Mouse (Mus musculus) forebrain, embryonic 14.5 days (tissue): ENCODE measurements around the gene Traf7. TPM values are rescaled to one million over a fixed set of nuclear protein-coding genes. Genes with fewer than 3 reads are reported as not detected.

Experiments
- ATAC-seq: fragments of 200-750 bp; cut with Nextera tagmentation; 2 replicates; pipeline ENCODE4 v1.8.0; 2017; ENCODE audit warnings: mild to moderate bottlenecking, moderate library complexity
- DNase-seq: peaks from one replicate; pipeline ENCODE4 v3.0.0-alpha.2; 2015; ENCODE audit warnings: low spot score
- H3K27ac ChIP-seq: fragments of 300-500 bp; sonication (generic); 2 replicates; pipeline ENCODE4 v1.5.1; 2014; ENCODE audit warnings: low read depth, mild to moderate bottlenecking, control low read depth, low read length, moderate library complexity
- H3K27me3 ChIP-seq: fragments of 300-500 bp; sonication (generic); replicated peaks from 2 replicates; pipeline ENCODE4 v1.6.1; 2014; ENCODE audit warnings: low read length, control low read depth, mixed read lengths; ENCODE audit not compliant: control insufficient read depth, insufficient read depth
- H3K36me3 ChIP-seq: fragments of 300-500 bp; sonication (generic); 2 replicates; pipeline ENCODE4 v1.6.1; 2014; ENCODE audit warnings: low read length, control low read depth; ENCODE audit not compliant: control insufficient read depth, insufficient read depth
- H3K4me1 ChIP-seq: fragments of 300-500 bp; sonication (generic); 2 replicates; pipeline ENCODE4 v1.6.1; 2014; ENCODE audit warnings: antibody characterized with exemption, low read length, control low read depth; ENCODE audit not compliant: control insufficient read depth, insufficient read depth
- H3K4me2 ChIP-seq: fragments of 300-500 bp; sonication (generic); 2 replicates; pipeline ENCODE4 v1.6.1; 2014; ENCODE audit warnings: mild to moderate bottlenecking, control low read depth, low read length
- H3K4me3 ChIP-seq: fragments of 300-500 bp; sonication (generic); 2 replicates; pipeline ENCODE4 v1.5.1; 2014; ENCODE audit warnings: low read depth, low read length, control low read depth
- H3K9ac ChIP-seq: fragments of 300-500 bp; sonication (generic); 2 replicates; pipeline ENCODE4 v1.6.1; 2014; ENCODE audit warnings: mild to moderate bottlenecking, low read length, control low read depth, moderate library complexity
- H3K9me3 ChIP-seq: fragments of 300-500 bp; sonication (generic); replicated peaks from 2 replicates; pipeline ENCODE4 v1.6.1; 2016; ENCODE audit warnings: low read length, control low read depth, mixed read lengths; ENCODE audit not compliant: control insufficient read depth
- WGBS: fragments of 180-500 bp; shearing (Covaris S2); extraction: QIAGEN DNeasy Blood & Tissue Kit; methylation state at CpG from one replicate; pipeline ENCODE4 v1.1.7; 2014; 5-methylcytosine and 5-hydroxymethylcytosine counted together
- polyA plus RNA-seq: library from polyadenylated mRNA; unstranded; fragments of >200 nt; fragmentation: Nextera tagmentation; extraction: Ambion mirVana; gene quantifications from 2 replicates; pipeline ENCODE4 v1.2.1, GENCODE M21; 2014

Gene Traf7
- polyA plus RNA-seq, 1 experiment from 2014 or later, result 80.1 TPM

DNA sequence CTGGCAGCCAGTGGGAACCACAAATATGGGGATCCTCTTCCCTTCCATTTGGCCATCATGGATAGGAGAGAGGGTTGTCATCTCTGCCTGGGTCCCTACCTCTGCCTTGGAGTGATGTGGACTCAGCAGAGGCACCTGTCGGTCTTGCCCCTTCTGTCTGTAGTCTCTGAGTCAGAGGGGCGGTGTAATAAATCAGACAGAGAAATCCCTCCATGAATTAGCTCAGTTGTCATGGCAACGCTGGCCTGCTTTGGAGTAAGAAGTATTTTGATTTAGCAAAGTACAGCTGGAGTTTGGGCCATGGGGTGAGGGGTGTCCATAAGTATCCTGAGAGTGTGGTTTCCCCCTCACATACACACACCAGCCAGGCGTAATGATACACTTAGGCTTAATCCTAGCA is 37.3 kb downstream of the Traf7 start:
- Histone ChIP-seq H3K27me3 (no peaks in the 10 kb centered on the region), H3K36me3 (no peaks in the 10 kb centered on the region), H3K4me2 (peak overlapping the region; percentile 82; the same call in 1 of the 2 replicates), H3K9ac (no peak overlapping the region), H3K9me3 (no peaks in the 10 kb centered on the region), H3K4me1 (peaks cover 24% of the 10 kb centered on the region), H3K4me3 (no peak overlapping the region), H3K27ac (0 out of 2 replicates have a peak overlapping the region, but pooled peaks have one; percentile 44)
- ATAC-seq (no peak), DNase-seq (peak; percentile 55)
- 56% methylated on average over 4 of the region's 4 CpGs for WGBS

DNA sequence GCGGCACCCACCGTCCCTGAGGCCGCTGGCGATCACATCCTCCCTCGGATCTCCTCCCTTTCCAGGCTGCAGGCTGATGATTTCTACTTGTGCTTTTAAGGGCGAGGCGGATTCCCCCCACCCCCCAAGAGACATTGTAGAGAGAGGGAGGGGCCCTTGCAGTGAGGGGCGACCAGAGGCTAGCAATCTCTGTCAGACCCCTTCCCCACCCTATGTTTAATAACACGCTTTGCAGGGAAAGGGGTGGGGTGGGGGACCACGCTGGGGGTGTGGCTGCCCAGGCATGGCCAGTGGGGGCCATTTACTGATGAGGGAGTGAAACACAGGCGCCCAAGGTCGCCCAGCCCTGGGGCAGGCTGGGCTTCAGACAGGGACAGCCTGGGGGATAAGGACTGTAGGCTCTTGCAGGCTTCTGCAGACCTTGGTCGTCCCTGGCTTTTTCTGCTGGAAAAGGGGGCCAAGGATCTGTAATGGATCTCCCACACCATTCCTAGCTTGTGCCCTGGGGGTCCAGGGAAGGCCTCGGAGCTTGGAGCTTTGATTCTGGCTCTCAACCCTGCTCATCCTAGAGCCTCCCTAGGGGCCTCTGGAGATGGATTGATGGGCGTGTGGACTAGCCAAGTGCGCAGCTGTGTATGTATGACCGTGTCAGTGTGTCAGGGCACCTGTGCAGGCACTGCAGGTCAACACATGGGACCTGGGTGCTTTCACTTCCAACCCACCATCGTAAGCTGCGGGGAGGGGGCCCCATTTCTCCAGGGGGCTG is 38.3 kb downstream of the Traf7 start:
- Histone ChIP-seq H3K9ac (peak overlapping the region; percentile 94), H3K9me3 (no peaks in the 10 kb centered on the region), H3K36me3 (no peaks in the 10 kb centered on the region), H3K27me3 (no peaks in the 10 kb centered on the region), H3K27ac (peak overlapping the region; percentile 92), H3K4me1 (peaks cover 26% of the 10 kb centered on the region), H3K4me3 (peak overlapping the region; percentile 87), H3K4me2 (peak overlapping the region; percentile 82)
- ATAC-seq (peak; percentile 22), DNase-seq (no peak)
- WGBS, result 20% methylated on average over 19 of the region's 19 CpGs

- H3K36me3 ChIP-seq, result no peaks in the 10 kb centered on the region
- ATAC-seq, result peak; percentile 71
- no peaks in the 10 kb centered on the region for H3K27me3 ChIP-seq
- H3K4me3 ChIP-seq, result peak overlapping the region; percentile 87
- H3K27ac ChIP-seq, result peak overlapping the region; percentile 92
- peak; percentile 57 for DNase-seq
- WGBS, result 2% methylated on average over 39 of the region's 81 CpGs
- H3K9me3 ChIP-seq, result no peaks in the 10 kb centered on the region
- H3K4me2 ChIP-seq, result peak overlapping the region; percentile 82
- peaks cover 26% of the 10 kb centered on the region for H3K4me1 ChIP-seq
- H3K9ac ChIP-seq, result peak overlapping the region; percentile 94
Observed at GRCm38 (mm10) chr17:24488662-24489264, 39.0 kb downstream of the Traf7 start.

GRCm38 (mm10) chr17:24488186-24488661 is 39.5 kb downstream of the Traf7 start, which contains the start of gene Caskin1:
TSS of gene Caskin1 (plus strand) at chr17:24488601.
- peak within 1 kb of the TSS; percentile 82 for H3K4me2 ChIP-seq
- ATAC-seq (peak; percentile 55), DNase-seq (peak; percentile 53)
- H3K27ac ChIP-seq, result peak within 1 kb of the TSS; percentile 92
- no peaks in the 10 kb centered on the region for H3K27me3 ChIP-seq
- whole genome bisulfite sequencing, result under 1% methylated on average over 40 of the region's 45 CpGs
- peak within 1 kb of the TSS; percentile 94 for H3K9ac ChIP-seq
- H3K4me3 ChIP-seq, result peak within 1 kb of the TSS; percentile 87
- peaks cover 26% of the 10 kb centered on the region for H3K4me1 ChIP-seq
- no peaks in the 10 kb centered on the region for H3K36me3 ChIP-seq
- no peaks in the 10 kb centered on the region for H3K9me3 ChIP-seq

GRCm38 (mm10) chr17:24485090-24485860 is 42.5 kb downstream of the Traf7 start:
- Histone ChIP-seq H3K4me1 (peaks cover 22% of the 10 kb centered on the region), H3K4me3 (no peak overlapping the region), H3K4me2 (no peak overlapping the region), H3K27ac (0 out of 2 replicates have a peak overlapping the region, but pooled peaks have one; percentile 30), H3K9ac (0 out of 2 replicates have a peak overlapping the region, but pooled peaks have one; percentile 21), H3K36me3 (no peaks in the 10 kb centered on the region), H3K27me3 (no peaks in the 10 kb centered on the region), H3K9me3 (no peaks in the 10 kb centered on the region)
- ATAC-seq, result peak; percentile 11; the same call in 1 of the 2 replicates
- DNase-seq, result peak; percentile 76
- WGBS, result 47% methylated on average over 11 of the region's 11 CpGs

- no peak overlapping the region for H3K9ac ChIP-seq
- no peak overlapping the region for H3K27ac ChIP-seq
- H3K9me3 ChIP-seq, result no peaks in the 10 kb centered on the region
- H3K4me3 ChIP-seq, result no peak overlapping the region
- no peak overlapping the region for H3K4me2 ChIP-seq
- no peaks in the 10 kb centered on the region for H3K36me3 ChIP-seq
- H3K27me3 ChIP-seq, result no peaks in the 10 kb centered on the region
- H3K4me1 ChIP-seq, result peaks cover 13% of the 10 kb centered on the region
- WGBS, result 90% methylated on average over 3 of the region's 3 CpGs
- no peak for DNase-seq
- no peak for ATAC-seq
Observed at GRCm38 (mm10) chr17:24483495-24483894, 44.2 kb downstream of the Traf7 start.

- no peak overlapping the region for H3K9ac ChIP-seq
Observed at GRCm38 (mm10) chr17:24481027-24481815, 46.5 kb downstream of the Traf7 start.

GRCm38 (mm10) chr17:24480201-24480826 is 47.4 kb downstream of the Traf7 start:
- Histone ChIP-seq H3K27me3 (no peaks in the 10 kb centered on the region), H3K4me1 (peaks cover 7% of the 10 kb centered on the region), H3K27ac (no peak overlapping the region), H3K4me2 (no peak overlapping the region), H3K9me3 (no peaks in the 10 kb centered on the region), H3K9ac (no peak overlapping the region), H3K36me3 (peaks cover 24% of the 10 kb centered on the region), H3K4me3 (no peak overlapping the region)
- WGBS, result 47% methylated on average over 3 of the region's 3 CpGs
- ATAC-seq, result no peak
- DNase-seq, result no peak

More at GRCm38 (mm10) chr17:24481027-24481815, 46.5 kb downstream of the Traf7 start:
- Histone ChIP-seq H3K27ac (no peak overlapping the region), H3K27me3 (no peaks in the 10 kb centered on the region), H3K9me3 (no peaks in the 10 kb centered on the region), H3K4me3 (no peak overlapping the region), H3K4me2 (no peak overlapping the region), H3K36me3 (peaks cover 15% of the 10 kb centered on the region), H3K4me1 (peaks cover 11% of the 10 kb centered on the region)
- ATAC-seq (no peak), DNase-seq (no peak)
- WGBS, result 94% methylated on average over 20 of the region's 20 CpGs
